Mouse (Mus musculus): ENCODE measurements around the gene Fopnl.

GRCm38 (mm10) chr16:14362099-14362820, 45.1 kb upstream of the Fopnl start:
- TF ChIP-seq GATA1 (IDR thresholded peaks at IDR 0.05; ENCODE audit: borderline replicate concordance, low read length): no peak
- TF ChIP-seq FLI1 (IDR thresholded peaks at IDR 0.05; ENCODE audit: low read length): no peak
